Mouse (Mus musculus) lung, embryonic 16.5 days (tissue): ENCODE measurements around the gene Nudt3. TPM values are rescaled to one million over a fixed set of nuclear protein-coding genes. Genes with fewer than 3 reads are reported as not detected.
A peak's percentile ranks its signal among the peaks of the same experiment; 100 is the strongest.

Source experiments
- ATAC-seq: fragments of 200-750 bp; cut with Nextera tagmentation; 2 replicates; pipeline ENCODE4 v1.8.0; 2017; ENCODE audit warnings: low read depth, mild to moderate bottlenecking, moderate library complexity
- H3K27ac ChIP-seq: fragments of 300-500 bp; sonication (generic); 2 replicates; pipeline ENCODE4 v1.5.1; 2014; ENCODE audit warnings: mild to moderate bottlenecking, control low read depth, low read length
- H3K27me3 ChIP-seq: fragments of 300-500 bp; sonication (generic); 2 replicates; pipeline ENCODE4 v1.6.1; 2014; ENCODE audit warnings: low read depth, low read length, mixed read lengths; ENCODE audit not compliant: control insufficient read depth, insufficient read depth
- H3K36me3 ChIP-seq: fragments of 300-500 bp; sonication (generic); 2 replicates; pipeline ENCODE4 v1.6.1; 2014; ENCODE audit warnings: low read length; ENCODE audit not compliant: control insufficient read depth, insufficient read depth
- H3K4me1 ChIP-seq: fragments of 300-500 bp; sonication (generic); replicated peaks from 2 replicates; pipeline ENCODE4 v1.6.1; 2014; ENCODE audit warnings: low read length, mixed read lengths; ENCODE audit not compliant: control insufficient read depth, insufficient read depth
- H3K4me2 ChIP-seq: fragments of 300-500 bp; sonication (generic); 2 replicates; pipeline ENCODE4 v1.6.1; 2014; ENCODE audit warnings: low read depth, low read length, control low read depth
- H3K4me3 ChIP-seq: fragments of 300-500 bp; sonication (generic); 2 replicates; pipeline ENCODE4 v1.5.1; 2014; ENCODE audit warnings: mild to moderate bottlenecking, low read length, control low read depth
- H3K9ac ChIP-seq: fragments of 300-500 bp; sonication (generic); 2 replicates; pipeline ENCODE4 v1.6.1; 2014; ENCODE audit warnings: low read length, control low read depth
- H3K9me3 ChIP-seq: fragments of 300-500 bp; sonication (generic); 2 replicates; pipeline ENCODE4 v1.6.1; 2016; ENCODE audit warnings: low read length; ENCODE audit not compliant: control insufficient read depth
- WGBS: fragments of 180-500 bp; shearing (Covaris S2); extraction: QIAGEN DNeasy Blood & Tissue Kit; methylation state at CpG from one replicate; pipeline ENCODE4 v1.1.7; 2014; 5-methylcytosine and 5-hydroxymethylcytosine counted together
- polyA plus RNA-seq: library from polyadenylated mRNA; unstranded; fragments of >200 nt; fragmentation: Nextera tagmentation; extraction: Ambion mirVana; gene quantifications from 2 replicates; pipeline ENCODE4 v1.2.1, GENCODE M21; 2015

Gene Nudt3
- polyA plus RNA-seq, 1 experiment from 2014 or later = 73.6 TPM

DNA sequence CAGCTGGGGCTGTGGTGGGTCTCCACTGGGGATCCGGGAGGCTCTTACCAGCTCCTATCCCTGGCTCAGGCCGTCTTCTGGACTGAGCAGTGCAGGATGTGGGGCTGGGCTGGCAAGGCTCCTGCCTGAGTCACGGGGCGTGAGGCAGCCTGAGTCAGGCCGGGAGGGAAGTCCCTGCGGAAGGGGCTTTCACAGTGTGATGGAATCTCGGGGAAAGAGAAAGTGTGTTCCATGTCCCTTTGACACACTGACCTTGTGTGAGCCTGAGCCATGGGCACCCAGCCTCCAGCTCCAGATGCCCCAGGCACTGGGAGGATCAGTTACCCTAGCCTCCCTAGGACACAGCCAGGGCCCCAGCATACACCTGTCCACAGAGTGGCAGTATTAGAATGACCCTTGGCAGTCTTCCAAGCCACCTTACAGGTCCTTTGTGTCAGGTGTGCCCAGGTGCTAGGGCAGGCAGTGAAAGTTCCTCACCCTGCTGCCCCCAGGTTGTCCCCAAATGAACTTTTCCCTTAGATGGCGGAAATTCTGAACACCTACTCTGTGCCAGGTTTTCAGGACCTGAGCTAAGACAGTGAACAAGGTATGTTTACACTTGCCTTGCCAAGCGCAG lies 75.9 kb downstream of the Nudt3 start:
- Histone ChIP-seq H3K4me3 (no peak overlapping the region), H3K27me3 (no peaks in the 10 kb centered on the region), H3K9me3 (no peaks in the 10 kb centered on the region), H3K9ac (no peak overlapping the region), H3K4me2 (no peak overlapping the region), H3K27ac (no peak overlapping the region), H3K36me3 (no peaks in the 10 kb centered on the region), H3K4me1 (0 out of 2 replicates have a peak, but pooled peaks cover 2% of the 10 kb centered on the region)
- WGBS = 52% methylated on average over 9 of the region's 9 CpGs
- ATAC-seq = 0 out of 2 replicates have a peak, but pooled peaks have one; percentile 34

DNA sequence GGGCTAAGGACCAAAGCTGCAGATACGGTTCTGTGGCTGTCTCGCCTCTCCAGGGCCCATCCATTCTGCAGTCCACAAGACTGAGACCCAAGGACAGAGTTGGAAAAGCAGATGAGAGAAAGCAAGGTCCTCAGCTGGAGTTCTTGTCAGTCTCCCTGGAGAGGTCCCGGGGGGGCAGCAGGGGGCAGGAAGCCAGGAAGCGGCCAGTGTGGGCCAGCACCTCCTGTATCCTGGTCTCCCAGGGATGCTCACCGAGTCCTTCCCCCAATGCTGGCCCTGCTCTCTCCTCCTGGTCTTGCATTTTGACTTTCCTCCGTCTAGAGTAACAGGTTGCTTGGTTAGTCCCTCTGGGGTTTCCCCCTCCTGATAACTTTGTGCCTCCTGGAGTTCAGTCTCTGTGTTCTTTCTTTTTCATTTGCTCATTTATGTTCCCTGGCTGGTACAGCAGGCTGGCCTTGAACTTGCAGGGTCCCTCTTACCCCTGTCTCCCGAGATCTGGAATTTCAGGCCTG lies 76.7 kb downstream of the Nudt3 start:
- WGBS = 64% methylated on average over 7 of the region's 7 CpGs
- H3K4me1 ChIP-seq = 0 out of 2 replicates have a peak, but pooled peaks cover 2% of the 10 kb centered on the region
- H3K27ac ChIP-seq = no peak overlapping the region
- no peak overlapping the region for H3K4me2 ChIP-seq
- no peaks in the 10 kb centered on the region for H3K27me3 ChIP-seq
- H3K4me3 ChIP-seq = no peak overlapping the region
- no peak for ATAC-seq
- H3K9me3 ChIP-seq = no peaks in the 10 kb centered on the region
- H3K9ac ChIP-seq = no peak overlapping the region
- H3K36me3 ChIP-seq = no peaks in the 10 kb centered on the region

DNA sequence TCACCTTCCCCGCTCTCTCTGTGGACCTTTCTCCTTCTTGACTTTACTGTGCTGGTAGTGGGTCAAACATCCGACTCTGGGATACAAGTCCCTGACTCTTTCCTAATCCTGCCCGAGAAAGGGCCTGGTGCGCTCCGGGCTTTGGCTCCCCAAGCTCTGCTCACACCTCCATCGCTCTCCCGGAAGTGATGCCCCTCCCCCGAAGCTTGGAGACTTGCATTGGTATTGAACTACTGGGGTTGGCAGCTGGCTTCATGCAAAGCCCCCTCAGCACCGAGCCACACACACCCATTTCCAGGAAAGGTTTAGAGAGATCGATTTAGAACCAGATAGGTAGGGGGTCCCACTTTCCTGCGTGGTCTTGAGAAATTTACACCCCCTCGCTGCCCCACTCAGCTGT lies 77.3 kb downstream of the Nudt3 start:
- H3K4me2 ChIP-seq = no peak overlapping the region
- WGBS = 33% methylated on average over 12 of the region's 12 CpGs
- no peak overlapping the region for H3K27ac ChIP-seq
- 0 out of 2 replicates have a peak, but pooled peaks cover 2% of the 10 kb centered on the region for H3K4me1 ChIP-seq
- H3K27me3 ChIP-seq = no peaks in the 10 kb centered on the region
- H3K9me3 ChIP-seq = no peaks in the 10 kb centered on the region
- no peak overlapping the region for H3K4me3 ChIP-seq
- no peaks in the 10 kb centered on the region for H3K36me3 ChIP-seq
- H3K9ac ChIP-seq = no peak overlapping the region
- ATAC-seq = no peak

DNA sequence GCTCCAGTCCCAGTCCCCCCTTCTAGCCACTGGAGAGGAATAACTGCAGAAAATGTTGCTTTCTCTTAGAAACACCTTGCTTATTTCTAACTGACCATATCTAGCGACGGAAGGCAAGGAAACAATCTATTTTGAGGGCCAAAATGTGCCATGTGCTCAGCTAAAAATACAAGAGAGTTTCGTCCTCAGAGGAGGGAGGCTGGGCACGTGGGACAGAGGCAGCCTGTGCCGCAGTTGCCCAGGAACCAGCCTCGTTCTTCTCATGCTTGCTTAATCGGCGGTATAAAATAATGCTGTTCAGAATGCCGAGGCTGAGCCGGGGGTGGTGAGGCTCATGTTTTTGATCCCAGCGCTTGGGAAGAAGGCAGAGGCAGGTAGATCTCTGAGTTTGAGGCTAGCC lies 78.7 kb downstream of the Nudt3 start:
- H3K4me3 ChIP-seq = no peak overlapping the region
- H3K36me3 ChIP-seq = no peaks in the 10 kb centered on the region
- no peak overlapping the region for H3K4me2 ChIP-seq
- no peak for ATAC-seq
- H3K4me1 ChIP-seq = 0 out of 2 replicates have a peak, but pooled peaks cover 2% of the 10 kb centered on the region
- no peaks in the 10 kb centered on the region for H3K27me3 ChIP-seq
- WGBS = 80% methylated on average over 11 of the region's 11 CpGs
- no peak overlapping the region for H3K9ac ChIP-seq
- no peaks in the 10 kb centered on the region for H3K9me3 ChIP-seq
- no peak overlapping the region for H3K27ac ChIP-seq

DNA sequence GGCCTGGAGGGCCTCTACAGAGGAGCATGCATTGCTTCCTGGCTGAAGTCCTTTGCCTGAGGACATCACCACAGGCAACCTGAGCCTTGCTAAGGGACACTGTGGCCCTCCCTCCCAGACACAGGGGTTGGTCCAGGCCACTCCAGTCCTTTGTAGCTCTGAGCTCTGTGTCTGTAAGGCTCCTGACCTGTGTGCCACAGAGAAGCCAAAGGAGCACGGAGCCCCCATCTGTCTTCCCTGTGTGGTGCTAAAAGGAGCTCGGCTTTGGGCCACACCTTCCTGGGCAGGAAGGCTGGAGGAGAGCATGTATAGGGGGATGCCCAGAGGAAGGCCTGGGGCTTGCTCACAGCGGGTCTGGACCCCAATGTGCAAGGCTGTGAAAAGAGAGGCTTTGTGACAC lies 81.3 kb downstream of the Nudt3 start:
- Histone ChIP-seq H3K27me3 (no peaks in the 10 kb centered on the region), H3K27ac (no peak overlapping the region), H3K4me2 (no peak overlapping the region), H3K4me1 (no peaks in the 10 kb centered on the region), H3K9ac (peak overlapping the region; percentile 28; the same call in 1 of the 2 replicates), H3K9me3 (no peaks in the 10 kb centered on the region), H3K36me3 (no peaks in the 10 kb centered on the region), H3K4me3 (no peak overlapping the region)
- 74% methylated on average over 3 of the region's 3 CpGs for WGBS
- no peak for ATAC-seq

DNA sequence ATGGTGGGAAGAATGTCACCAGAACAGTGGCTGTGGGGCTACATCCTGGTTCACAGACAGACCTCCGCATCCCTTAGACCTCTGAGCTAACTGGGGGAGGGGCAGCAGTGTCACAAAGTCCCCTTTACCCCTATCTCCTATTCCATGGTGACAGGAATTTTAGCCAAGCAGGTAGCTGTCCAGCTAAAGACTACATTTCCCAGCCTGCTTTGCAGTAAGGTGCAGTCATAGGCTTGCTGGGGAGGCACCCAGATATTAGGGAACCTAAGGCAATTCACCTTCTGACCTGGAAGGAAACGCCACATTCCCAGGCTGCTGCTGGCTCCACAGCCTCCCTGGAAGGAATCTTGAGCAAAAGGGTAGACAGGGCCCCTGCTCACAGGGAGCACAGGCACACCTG lies 82.0 kb downstream of the Nudt3 start:
- no peaks in the 10 kb centered on the region for H3K9me3 ChIP-seq
- no peaks in the 10 kb centered on the region for H3K27me3 ChIP-seq
- no peaks in the 10 kb centered on the region for H3K4me1 ChIP-seq
- no peak for ATAC-seq
- no peak overlapping the region for H3K4me3 ChIP-seq
- 52% methylated on average over 2 of the region's 2 CpGs for WGBS
- H3K4me2 ChIP-seq = no peak overlapping the region
- H3K9ac ChIP-seq = no peak overlapping the region
- H3K36me3 ChIP-seq = no peaks in the 10 kb centered on the region
- H3K27ac ChIP-seq = no peak overlapping the region

DNA sequence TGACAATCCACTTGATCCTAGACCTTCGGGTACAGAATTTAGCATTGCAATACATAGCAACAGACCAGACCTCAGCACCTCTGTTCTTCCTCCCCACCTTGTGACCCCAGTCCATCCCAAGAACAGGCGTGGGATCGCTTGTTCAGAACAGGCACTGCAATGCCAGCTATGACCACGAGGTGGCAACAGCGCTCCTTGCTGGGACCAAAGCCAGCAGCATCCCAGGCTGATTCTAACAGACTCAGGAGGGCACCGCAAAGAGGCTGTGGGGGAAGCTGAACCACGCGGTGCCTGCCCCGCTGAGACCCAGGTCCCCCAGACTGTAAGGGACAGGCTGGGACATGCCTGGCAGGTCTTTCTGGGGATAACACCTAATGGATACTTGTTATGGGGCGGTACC lies 88.6 kb downstream of the Nudt3 start:
- H3K4me3 ChIP-seq = no peak overlapping the region
- no peak overlapping the region for H3K27ac ChIP-seq
- no peaks in the 10 kb centered on the region for H3K9me3 ChIP-seq
- ATAC-seq = peak; percentile 75; the same call in 1 of the 2 replicates
- no peaks in the 10 kb centered on the region for H3K27me3 ChIP-seq
- 0 out of 2 replicates have a peak overlapping the region, but pooled peaks have one; percentile 6 for H3K9ac ChIP-seq
- no peaks in the 10 kb centered on the region for H3K36me3 ChIP-seq
- 4% methylated on average over 10 of the region's 10 CpGs for WGBS
- H3K4me1 ChIP-seq = no peaks in the 10 kb centered on the region; the same call in 1 of the 2 replicates
- H3K4me2 ChIP-seq = no peak overlapping the region

DNA sequence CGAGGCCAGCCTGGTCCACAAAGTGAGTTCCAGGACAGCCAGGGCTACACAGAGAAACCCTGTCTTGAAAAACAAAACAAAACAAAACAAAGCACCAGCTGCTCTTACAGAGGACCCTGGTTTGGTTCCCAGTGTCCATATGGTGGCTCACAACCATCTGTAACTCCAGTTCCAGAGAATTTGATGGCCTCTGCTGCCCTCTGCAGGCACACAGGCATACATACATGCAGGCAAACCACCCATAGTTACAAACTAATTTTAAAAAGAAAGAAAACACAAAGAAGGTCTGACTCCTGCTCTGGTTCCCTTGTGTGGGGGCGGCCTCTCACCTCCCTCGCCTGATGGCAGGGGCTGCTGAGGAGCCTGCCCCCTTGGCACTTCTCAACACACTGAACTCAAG lies 89.9 kb downstream of the Nudt3 start:
- H3K27me3 ChIP-seq = no peaks in the 10 kb centered on the region
- H3K4me2 ChIP-seq = no peak overlapping the region
- no peaks in the 10 kb centered on the region; the same call in 1 of the 2 replicates for H3K4me1 ChIP-seq
- 81% methylated on average over 3 of the region's 3 CpGs for WGBS
- H3K36me3 ChIP-seq = no peaks in the 10 kb centered on the region
- no peak overlapping the region for H3K27ac ChIP-seq
- H3K9me3 ChIP-seq = no peaks in the 10 kb centered on the region
- H3K9ac ChIP-seq = no peak overlapping the region
- ATAC-seq = no peak
- H3K4me3 ChIP-seq = no peak overlapping the region

DNA sequence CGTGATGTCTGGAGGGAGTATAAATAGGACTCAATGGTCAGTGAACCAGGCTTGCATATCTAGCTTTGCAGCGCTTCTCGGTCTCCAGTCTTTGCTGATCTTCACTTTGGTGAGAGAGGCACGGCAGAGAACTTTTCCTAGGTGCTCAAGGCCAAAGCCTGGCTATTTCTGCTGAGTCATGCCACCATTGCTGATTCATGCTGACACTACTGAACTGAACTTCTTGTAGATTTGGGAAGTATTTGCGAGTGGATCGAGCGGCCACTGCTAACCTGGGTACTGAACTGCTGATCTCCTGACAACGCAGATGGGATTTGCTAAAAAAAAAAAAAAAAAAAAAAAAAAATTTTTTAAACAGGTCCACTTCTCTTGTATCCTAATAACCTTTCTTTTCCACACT lies 91.2 kb downstream of the Nudt3 start:
- no peaks in the 10 kb centered on the region for H3K36me3 ChIP-seq
- no peaks in the 10 kb centered on the region for H3K27me3 ChIP-seq
- whole genome bisulfite sequencing = 83% methylated on average over 8 of the region's 8 CpGs
- H3K4me3 ChIP-seq = no peak overlapping the region
- H3K9ac ChIP-seq = no peak overlapping the region
- H3K4me1 ChIP-seq = no peaks in the 10 kb centered on the region; the same call in 1 of the 2 replicates
- ATAC-seq = no peak
- H3K27ac ChIP-seq = no peak overlapping the region
- H3K9me3 ChIP-seq = no peaks in the 10 kb centered on the region
- H3K4me2 ChIP-seq = no peak overlapping the region
